Mouse (Mus musculus) left cerebral cortex, adult 11 months (tissue): Measurements from ENCODE around the gene Ensa.
"Not testable (repeated sequence)": the region's sequence is repeated elsewhere in the genome, so short reads cannot be mapped to it uniquely, and the experiment has no call there.

Source experiments
- DNase-seq: peaks from one replicate; pipeline ENCODE4 v3.0.0; 2022; ENCODE audit warnings: low spot score

Ensa gene

DNA sequence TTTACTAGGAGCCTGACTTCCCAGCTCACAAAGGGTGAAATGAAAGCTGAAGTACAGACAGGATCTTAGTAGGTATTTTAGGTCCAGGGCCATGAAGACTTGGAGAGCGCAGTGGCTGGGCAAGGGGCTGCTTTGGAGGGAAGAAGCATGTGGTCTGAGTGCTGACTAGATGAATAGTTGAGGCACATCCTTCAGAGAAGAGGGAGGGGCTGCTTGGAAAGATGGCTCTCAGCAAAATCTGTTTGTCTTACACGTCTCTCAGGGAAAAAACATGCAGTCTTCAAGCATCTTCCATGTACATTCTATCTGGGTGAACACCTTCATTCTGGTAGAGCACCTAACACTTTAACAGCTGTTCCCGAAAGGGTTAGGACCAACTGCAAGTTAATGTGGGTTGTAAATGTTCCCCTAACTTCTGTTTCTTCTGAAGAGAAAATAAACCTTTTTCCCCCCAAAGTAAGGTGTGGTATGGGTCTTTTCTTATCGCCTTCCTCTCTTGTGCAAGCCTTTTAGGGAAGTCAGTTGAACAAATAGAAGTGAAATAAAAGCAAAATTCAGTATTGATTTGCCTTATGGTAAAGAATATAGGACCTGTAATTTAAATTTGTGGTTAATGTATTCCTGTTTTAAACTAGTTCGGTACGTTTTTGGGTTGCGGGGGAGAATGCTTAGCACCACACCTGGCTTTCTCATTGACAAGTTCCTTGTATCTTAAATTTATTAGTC lies 38.1 kb downstream of the Ensa start:
- DNase-seq: no peak

- no peak for DNase-seq
These were observed 38.7 kb downstream of the Ensa start for GRCm38 (mm10) chr3:95663486-95663885.

GRCm38 (mm10) chr3:95663969-95664608 lies 39.3 kb downstream of the Ensa start:
- no peak for DNase-seq

DNA sequence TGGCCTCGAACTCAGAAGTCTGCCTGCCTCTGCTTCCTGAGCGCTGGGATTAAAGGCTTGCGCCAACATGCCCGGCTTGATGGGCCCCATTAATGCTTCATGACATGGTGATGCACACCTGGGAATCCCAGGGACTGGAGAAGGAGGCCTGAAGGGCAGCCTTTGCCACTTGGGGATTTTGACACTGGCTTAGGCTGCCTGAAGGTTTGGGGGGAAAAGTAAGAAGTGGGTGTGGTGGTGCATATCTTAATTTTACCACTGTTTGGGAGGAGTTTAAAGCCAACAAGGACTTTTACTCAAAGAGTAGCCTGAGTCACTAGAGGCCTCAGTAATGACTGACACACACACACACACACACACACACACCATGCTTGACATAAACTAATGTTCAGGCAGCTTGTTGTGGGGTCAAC lies 40.2 kb downstream of the Ensa start:
- no peak for DNase-seq

GRCm38 (mm10) chr3:95666124-95666844 lies 41.5 kb downstream of the Ensa start:
- DNase-seq: no peak

DNA sequence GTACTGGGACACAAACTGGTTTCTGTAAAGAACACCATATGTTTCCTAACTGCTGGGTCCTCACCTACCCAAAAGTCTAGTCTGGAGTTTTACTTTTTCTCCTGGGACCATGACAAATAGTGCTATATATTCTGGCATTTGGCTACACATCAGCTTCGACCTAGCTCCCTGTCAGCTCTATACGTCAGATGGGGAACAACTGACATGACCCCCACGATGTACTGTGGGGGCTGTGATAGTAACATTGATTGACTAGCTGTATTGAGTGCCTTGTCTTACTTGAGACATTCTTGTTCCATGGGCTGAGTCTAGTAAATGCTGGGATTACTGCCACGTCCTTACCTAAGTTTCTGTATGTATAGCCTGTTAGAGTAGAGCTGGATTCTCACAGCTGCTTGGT lies 42.7 kb downstream of the Ensa start:
- DNase-seq: no peak

DNA sequence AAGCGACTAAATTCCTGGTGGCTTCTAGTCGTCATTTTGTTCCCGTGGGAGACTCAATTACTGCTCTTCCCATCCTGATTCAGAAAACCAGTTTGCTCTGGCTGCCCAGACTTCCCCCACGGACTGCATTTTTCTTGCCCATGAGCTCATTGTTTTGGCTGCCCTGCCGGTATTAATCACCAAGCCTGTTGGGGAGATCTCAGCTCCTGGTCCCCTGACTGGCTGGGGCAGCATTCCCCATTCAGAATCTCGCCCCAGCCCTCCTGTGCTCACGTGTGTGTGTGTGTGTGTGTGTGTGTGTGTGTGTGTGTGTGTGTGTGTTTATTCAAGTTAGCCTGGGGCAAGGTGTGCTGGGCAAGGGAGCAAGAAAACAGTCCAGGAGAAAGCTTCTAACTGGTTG lies 43.2 kb downstream of the Ensa start:
- no peak for DNase-seq

- no peak for DNase-seq
These were observed 44.0 kb downstream of the Ensa start for GRCm38 (mm10) chr3:95668589-95669308.

- DNase-seq: no peak
These were observed 44.5 kb downstream of the Ensa start for GRCm38 (mm10) chr3:95669309-95669665.

DNA sequence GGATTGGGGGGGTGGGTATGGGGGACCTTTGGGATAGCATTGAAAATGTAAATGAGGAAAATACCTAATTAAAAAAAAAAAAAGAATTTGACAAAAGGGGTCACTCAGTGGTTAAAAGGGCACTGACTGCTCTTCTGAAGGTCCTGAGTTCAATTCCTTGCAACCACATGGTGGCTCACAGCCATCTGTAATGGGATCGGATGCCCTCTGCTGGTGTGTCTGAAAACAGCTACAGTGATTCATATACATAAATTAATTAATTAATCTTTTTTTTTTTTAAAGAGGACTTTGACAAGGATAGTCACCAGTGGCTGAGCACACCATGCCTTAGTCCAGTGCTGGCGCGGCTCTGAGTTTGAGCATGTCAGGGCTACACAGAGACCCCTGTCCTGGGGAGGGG lies 45.6 kb downstream of the Ensa start:
- DNase-seq: not testable (repeated sequence)

DNA sequence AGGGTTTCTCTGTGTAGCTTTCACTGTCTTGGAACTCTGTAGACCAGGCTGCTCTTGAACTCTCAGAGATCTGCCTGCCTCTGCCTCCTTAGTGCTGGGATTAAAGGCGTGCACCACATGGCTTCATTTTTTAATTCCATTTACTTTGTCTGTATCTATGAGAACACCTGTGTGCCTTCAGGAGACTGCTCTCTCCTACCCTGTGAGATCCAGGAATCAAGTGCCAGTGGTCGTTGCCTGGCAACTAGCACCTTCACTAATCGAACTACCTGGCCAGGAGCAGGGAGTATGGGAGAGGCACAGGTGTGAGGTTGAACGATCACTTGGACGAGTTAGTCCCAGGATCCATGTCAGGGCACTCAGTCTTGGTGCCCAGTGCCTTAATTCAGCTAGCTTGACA lies 46.4 kb downstream of the Ensa start:
- no peak for DNase-seq

DNA sequence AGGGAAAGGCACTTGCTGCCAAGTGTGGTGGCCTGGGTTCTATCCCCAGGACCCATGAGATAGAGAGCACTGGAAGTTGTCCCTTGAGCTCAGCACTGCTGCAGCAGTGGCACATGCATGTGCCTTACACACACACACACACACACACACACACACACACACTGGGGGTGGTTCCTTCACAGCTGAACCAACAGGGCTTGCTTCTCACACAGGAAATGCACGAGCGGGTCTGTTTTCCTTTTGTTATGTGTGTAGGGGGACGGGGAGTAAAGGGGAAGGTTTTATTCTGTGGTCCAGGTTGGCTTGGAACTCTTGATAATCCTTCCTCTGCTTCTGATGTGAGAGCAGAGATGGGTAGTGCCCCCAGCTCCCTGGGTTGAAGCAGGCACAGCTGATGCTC lies 47.7 kb downstream of the Ensa start:
- no peak for DNase-seq

- no peak for DNase-seq
These were observed 48.3 kb downstream of the Ensa start for GRCm38 (mm10) chr3:95672861-95673706.

- DNase-seq: no peak
These were observed 49.0 kb downstream of the Ensa start for GRCm38 (mm10) chr3:95673707-95674211.

DNA sequence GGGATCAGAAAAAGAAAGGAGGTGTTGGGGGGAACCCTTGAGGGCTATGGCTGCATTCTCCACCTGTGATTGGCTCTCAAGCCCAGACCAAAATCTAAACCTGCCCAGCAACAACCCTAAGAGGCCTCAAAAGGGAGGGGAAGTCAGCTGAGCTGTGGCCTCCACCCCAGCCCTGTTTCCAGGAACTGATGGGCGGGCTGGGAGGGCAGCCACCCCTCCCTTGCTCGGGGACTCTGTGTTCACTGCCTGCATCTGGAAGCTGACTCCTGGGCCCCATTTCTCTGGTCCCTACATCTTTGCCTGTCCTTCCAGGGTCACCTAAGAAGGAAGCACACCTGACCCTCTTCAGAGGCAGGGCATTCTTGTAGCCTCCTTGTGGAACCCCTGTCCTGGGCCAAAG lies 49.4 kb downstream of the Ensa start:
- DNase-seq: no peak

- DNase-seq: no peak
These were observed 50.0 kb downstream of the Ensa start for GRCm38 (mm10) chr3:95674812-95675211.

- no peak for DNase-seq
These were observed 50.7 kb downstream of the Ensa start for GRCm38 (mm10) chr3:95675301-95676092.

DNA sequence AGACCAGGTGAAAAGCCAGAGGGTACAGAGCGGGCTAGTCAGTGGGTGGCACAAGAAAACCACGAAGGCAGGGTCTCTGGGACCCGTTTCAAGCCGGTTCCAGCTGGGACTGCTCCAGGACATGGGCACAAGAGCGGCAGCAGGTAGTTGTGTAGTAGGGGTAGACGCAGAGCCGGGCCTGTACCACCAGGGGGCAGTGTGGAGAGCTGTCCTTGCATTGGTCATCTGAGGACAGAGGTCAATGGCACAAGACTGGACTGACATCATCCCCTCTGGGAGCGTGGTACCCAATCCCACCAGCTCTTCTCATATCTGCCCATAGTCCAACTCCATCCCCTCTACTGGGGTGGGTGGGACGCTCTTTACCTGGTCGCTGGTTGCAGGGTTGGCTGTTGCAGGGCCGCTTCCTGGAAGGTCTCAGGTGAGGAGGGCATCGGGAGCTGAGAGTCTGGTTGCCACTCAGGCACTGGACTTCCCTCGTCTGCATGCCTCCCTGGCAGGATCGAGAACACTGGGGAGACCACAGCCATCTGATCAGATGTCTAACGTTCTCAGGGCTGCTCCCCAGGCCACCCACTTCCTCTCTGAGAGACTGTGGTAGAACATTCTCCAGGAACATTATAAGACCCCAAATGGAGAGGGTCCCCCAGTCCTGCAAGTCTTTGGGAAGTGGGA lies 52.1 kb downstream of the Ensa start:
- no peak for DNase-seq

GRCm38 (mm10) chr3:95677420-95678090 lies 52.8 kb downstream of the Ensa start:
- DNase-seq: no peak

- DNase-seq: no peak
These were observed 54.8 kb downstream of the Ensa start for GRCm38 (mm10) chr3:95679551-95679950.
